27 mouse cellular contexts compared by ENCODE assay signal in genomic region chr1:174426180-174426986, GRCm38 (mm10). TPM values are rescaled to one million over a fixed set of nuclear protein-coding genes. Genes with fewer than 3 reads are reported as not detected.
DNase-seq lines count a peak whose midpoint lies in the region; ATAC-seq and TF ChIP-seq lines count a peak whose summit lies in the region.
"Had no signal": no experiment of that assay in that cellular context is flagged by ENCODE, and none has a peak within 500 bp of the region (broad histone marks: within the 10 kb centered on the region; RNA-seq: fewer than 3 reads in every experiment).

No protein-coding gene starts in this region.

- H3K36me3 ChIP-seq in hindbrain, embryonic 11.5 days (ENCODE audit: control insufficient read depth, insufficient read depth, low read length), result no peaks in the 10 kb centered on the region
- no peaks in the 10 kb centered on the region for H3K36me3 ChIP-seq in hindbrain, embryonic 13.5 days
- no peaks in the 10 kb centered on the region for H3K36me3 ChIP-seq in liver, embryonic 11.5 days (ENCODE audit: control insufficient read depth, insufficient read depth, low read length)
- no peaks in the 10 kb centered on the region for H3K36me3 ChIP-seq in liver, postnatal 0 days (replicated peaks; ENCODE audit: insufficient read depth, low read length)
- H3K36me3 ChIP-seq in intestine, postnatal 0 days (ENCODE audit: control insufficient read depth, insufficient read depth), result no peaks in the 10 kb centered on the region
- H3K36me3 ChIP-seq: lung, embryonic 15.5 days; midbrain, embryonic 12.5 days had no signal

- no peak overlapping the region for H3K9ac ChIP-seq in hindbrain, embryonic 11.5 days (ENCODE audit: low read depth, low read length)
- no peak overlapping the region for H3K9ac ChIP-seq in hindbrain, embryonic 13.5 days
- no peak overlapping the region for H3K9ac ChIP-seq in liver, embryonic 11.5 days (ENCODE audit: low read depth, low read length)
- H3K9ac ChIP-seq in liver, postnatal 0 days (replicated peaks), result no peak overlapping the region
- H3K9ac ChIP-seq in intestine, postnatal 0 days (ENCODE audit: low read depth, low read length), result no peak overlapping the region
- H3K9ac ChIP-seq: forebrain, postnatal 0 days; lung, embryonic 15.5 days; midbrain, embryonic 12.5 days had no signal

- 0 out of 2 replicates have a peak, but pooled peaks have one; percentile 11 for ATAC-seq in hindbrain, embryonic 11.5 days (ENCODE audit: low FRiP score)
- no peak for ATAC-seq in hindbrain, embryonic 13.5 days (ENCODE audit: low FRiP score)
- peak; percentile 84 for ATAC-seq in liver, embryonic 11.5 days (replicated peaks; ENCODE audit: low FRiP score)
- peak; percentile 73 for ATAC-seq in liver, postnatal 0 days
- ATAC-seq in intestine, postnatal 0 days, result no peak
- ATAC-seq: forebrain, postnatal 0 days; hindbrain, postnatal 0 days had no signal

- TF ChIP-seq CTCF in liver, postnatal 0 days (IDR thresholded peaks at IDR 0.05; ENCODE audit: low read depth), result no peak
- TF ChIP-seq CTCF in intestine, postnatal 0 days (IDR thresholded peaks at IDR 0.05; ENCODE audit: low read depth), result no peak

- WGBS in hindbrain, embryonic 11.5 days, result 58% methylated on average over 3 of the region's 3 CpGs
- WGBS in hindbrain, embryonic 13.5 days, result 62% methylated on average over 3 of the region's 3 CpGs
- 34% methylated on average over 3 of the region's 3 CpGs for WGBS in liver, embryonic 11.5 days
- 32% methylated on average over 3 of the region's 3 CpGs for WGBS in liver, postnatal 0 days (ENCODE audit: insufficient replicate concordance)
- 59% methylated on average over 3 of the region's 3 CpGs for WGBS in intestine, postnatal 0 days

- no peak for DNase-seq in hindbrain, embryonic 11.5 days (ENCODE audit: low spot score)
- peak; percentile 50 for DNase-seq in c-Kit-positive CD71-positive TER-119-negative erythroid progenitor cells, embryonic 14.5 days (ENCODE audit: low read depth)
- DNase-seq in liver, embryonic 11.5 days (ENCODE audit: low spot score), result no peak
- DNase-seq in liver, postnatal 0 days, result no peak
- DNase-seq in cerebellum, postnatal 25 days, result no peak
- no peak for DNase-seq in Muller cell, postnatal 12 days (ENCODE audit: inconsistent ontology term)
- DNase-seq: adrenal gland, postnatal 10 days; cerebellum, adult 8-10 months; forebrain, postnatal 0 days; kidney, adult 18-20 months; lung, postnatal 4 days; thymus, postnatal 14 days had no signal

- TF ChIP-seq EP300 in liver, postnatal 0 days (IDR thresholded peaks at IDR 0.05; ENCODE audit: low read depth), result peak; percentile 94

- no peak overlapping the region for H3K27ac ChIP-seq in hindbrain, embryonic 11.5 days (ENCODE audit: low read depth, low read length)
- no peak overlapping the region for H3K27ac ChIP-seq in hindbrain, embryonic 13.5 days
- no peak overlapping the region for H3K27ac ChIP-seq in liver, embryonic 11.5 days (ENCODE audit: low read depth, low read length)
- H3K27ac ChIP-seq in liver, postnatal 0 days (ENCODE audit: low read depth), result no peak overlapping the region
- H3K27ac ChIP-seq in intestine, postnatal 0 days (ENCODE audit: low read depth, low read length), result no peak overlapping the region
- H3K27ac ChIP-seq: hindbrain, postnatal 0 days; kidney, postnatal 0 days; left cerebral cortex, adult 2 months; lung, embryonic 15.5 days; midbrain, embryonic 12.5 days had no signal

- no peak overlapping the region for H3K4me2 ChIP-seq in hindbrain, embryonic 11.5 days (replicated peaks; ENCODE audit: low read depth, low read length)
- no peak overlapping the region for H3K4me2 ChIP-seq in hindbrain, embryonic 13.5 days
- no peak overlapping the region for H3K4me2 ChIP-seq in liver, embryonic 11.5 days
- no peak overlapping the region for H3K4me2 ChIP-seq in liver, postnatal 0 days (ENCODE audit: low read depth, low read length)
- H3K4me2 ChIP-seq in intestine, postnatal 0 days (replicated peaks; ENCODE audit: low read depth), result no peak overlapping the region
- H3K4me2 ChIP-seq: heart, embryonic 11.5 days; lung, embryonic 15.5 days; midbrain, embryonic 12.5 days had no signal

- H3K27me3 ChIP-seq in hindbrain, embryonic 11.5 days (ENCODE audit: control insufficient read depth, insufficient read depth, low read length), result no peaks in the 10 kb centered on the region
- no peaks in the 10 kb centered on the region for H3K27me3 ChIP-seq in hindbrain, embryonic 13.5 days
- no peaks in the 10 kb centered on the region for H3K27me3 ChIP-seq in liver, embryonic 11.5 days (replicated peaks; ENCODE audit: control insufficient read depth, insufficient read depth, low read length)
- no peaks in the 10 kb centered on the region for H3K27me3 ChIP-seq in liver, postnatal 0 days (ENCODE audit: insufficient read depth, low read length)
- no peaks in the 10 kb centered on the region; the same call in 1 of the 2 replicates for H3K27me3 ChIP-seq in intestine, postnatal 0 days (replicated peaks; ENCODE audit: control insufficient read depth, insufficient read depth, low read length)
- H3K27me3 ChIP-seq: lung, embryonic 15.5 days; midbrain, embryonic 12.5 days had no signal

- H3K9me3 ChIP-seq in hindbrain, embryonic 11.5 days (ENCODE audit: control insufficient read depth, low read length), result no peaks in the 10 kb centered on the region
- no peaks in the 10 kb centered on the region for H3K9me3 ChIP-seq in hindbrain, embryonic 13.5 days
- H3K9me3 ChIP-seq in liver, embryonic 11.5 days (ENCODE audit: control insufficient read depth, low read length), result no peaks in the 10 kb centered on the region
- H3K9me3 ChIP-seq in liver, postnatal 0 days (ENCODE audit: low read length), result no peaks in the 10 kb centered on the region
- no peaks in the 10 kb centered on the region for H3K9me3 ChIP-seq in intestine, postnatal 0 days (ENCODE audit: control insufficient read depth)
- H3K9me3 ChIP-seq: lung, embryonic 15.5 days; midbrain, embryonic 12.5 days had no signal

- H3K4me3 ChIP-seq in hindbrain, embryonic 11.5 days (ENCODE audit: low read depth, low read length), result no peak overlapping the region
- H3K4me3 ChIP-seq in hindbrain, embryonic 13.5 days, result no peak overlapping the region
- H3K4me3 ChIP-seq in liver, embryonic 11.5 days (ENCODE audit: low read depth, low read length), result no peak overlapping the region
- no peak overlapping the region for H3K4me3 ChIP-seq in liver, postnatal 0 days (ENCODE audit: low read depth, low read length)
- H3K4me3 ChIP-seq in intestine, postnatal 0 days (ENCODE audit: low read depth, low read length), result no peak overlapping the region
- H3K4me3 ChIP-seq: left cerebral cortex, adult 2 months; lung, embryonic 15.5 days; midbrain, embryonic 12.5 days had no signal

- no peaks in the 10 kb centered on the region for H3K4me1 ChIP-seq in hindbrain, embryonic 11.5 days (replicated peaks; ENCODE audit: control insufficient read depth, insufficient read depth, low read length)
- no peaks in the 10 kb centered on the region for H3K4me1 ChIP-seq in hindbrain, embryonic 13.5 days (replicated peaks)
- H3K4me1 ChIP-seq in liver, embryonic 11.5 days (replicated peaks; ENCODE audit: control insufficient read depth, insufficient read depth, low read length), result 0 out of 2 replicates have a peak, but pooled peaks cover 3% of the 10 kb centered on the region
- no peaks in the 10 kb centered on the region for H3K4me1 ChIP-seq in liver, postnatal 0 days (ENCODE audit: insufficient read depth)
- H3K4me1 ChIP-seq in intestine, postnatal 0 days (replicated peaks; ENCODE audit: control insufficient read depth, insufficient read depth, low read length), result no peaks in the 10 kb centered on the region
- H3K4me1 ChIP-seq: lung, embryonic 15.5 days; midbrain, embryonic 12.5 days had no signal

RNA-seq across cellular contexts. Expression of gene Olfr414, which starts 2.5 kb away (rescaled TPM):
- not detected in 2 replicates for polyA plus RNA-seq in hindbrain, embryonic 11.5 days (2014; fragmentation: Nextera tagmentation; extraction: Ambion mirVana)
- not detected in 2 replicates for polyA plus RNA-seq in hindbrain, embryonic 13.5 days (2015; fragmentation: Nextera tagmentation; extraction: Ambion mirVana)
- polyA plus RNA-seq in liver, embryonic 11.5 days (2014; fragmentation: Nextera tagmentation; extraction: Ambion mirVana), result not detected in 2 replicates
- not detected in 2 replicates for polyA plus RNA-seq in liver, postnatal 0 days (2015; fragmentation: Nextera tagmentation; extraction: Ambion mirVana)
- polyA plus RNA-seq in intestine, postnatal 0 days (2015; fragmentation: Nextera tagmentation; extraction: Ambion mirVana), result not detected in 2 replicates
- polyA plus RNA-seq: forebrain, embryonic 11.5 days; forebrain, postnatal 0 days; gonadal fat pad, adult 2 months; heart, embryonic 11.5 days; heart, postnatal 0 days; hindbrain, postnatal 0 days; kidney, postnatal 0 days; large intestine, adult 2 months; limb, embryonic 14.5 days; lung, embryonic 15.5 days; midbrain, embryonic 12.5 days; neural tube, embryonic 11.5 days; small intestine, adult 2 months had no signal

RNA-seq across cellular contexts. Expression of gene Olfr220, which starts 15.5 kb away (rescaled TPM):
- not detected in 2 replicates for polyA plus RNA-seq in hindbrain, embryonic 11.5 days (2014; fragmentation: Nextera tagmentation; extraction: Ambion mirVana)
- polyA plus RNA-seq in hindbrain, embryonic 13.5 days (2015; fragmentation: Nextera tagmentation; extraction: Ambion mirVana), result not detected in 2 replicates
- polyA plus RNA-seq in liver, embryonic 11.5 days (2014; fragmentation: Nextera tagmentation; extraction: Ambion mirVana), result not detected in 2 replicates
- not detected in 2 replicates for polyA plus RNA-seq in liver, postnatal 0 days (2015; fragmentation: Nextera tagmentation; extraction: Ambion mirVana)
- polyA plus RNA-seq in intestine, postnatal 0 days (2015; fragmentation: Nextera tagmentation; extraction: Ambion mirVana), result not detected in 2 replicates
- polyA plus RNA-seq: forebrain, embryonic 11.5 days; forebrain, postnatal 0 days; gonadal fat pad, adult 2 months; heart, embryonic 11.5 days; heart, postnatal 0 days; hindbrain, postnatal 0 days; kidney, postnatal 0 days; large intestine, adult 2 months; limb, embryonic 14.5 days; lung, embryonic 15.5 days; midbrain, embryonic 12.5 days; neural tube, embryonic 11.5 days; small intestine, adult 2 months had no signal

RNA-seq across cellular contexts. Expression of gene Olfr248, which starts 35.5 kb away (rescaled TPM):
- not detected in 2 replicates for polyA plus RNA-seq in hindbrain, embryonic 11.5 days (2014; fragmentation: Nextera tagmentation; extraction: Ambion mirVana)
- not detected in 2 replicates for polyA plus RNA-seq in hindbrain, embryonic 13.5 days (2015; fragmentation: Nextera tagmentation; extraction: Ambion mirVana)
- polyA plus RNA-seq in liver, embryonic 11.5 days (2014; fragmentation: Nextera tagmentation; extraction: Ambion mirVana), result not detected in 2 replicates
- not detected in 2 replicates for polyA plus RNA-seq in liver, postnatal 0 days (2015; fragmentation: Nextera tagmentation; extraction: Ambion mirVana)
- polyA plus RNA-seq in intestine, postnatal 0 days (2015; fragmentation: Nextera tagmentation; extraction: Ambion mirVana), result not detected in 2 replicates
- polyA plus RNA-seq: forebrain, embryonic 11.5 days; forebrain, postnatal 0 days; gonadal fat pad, adult 2 months; heart, embryonic 11.5 days; heart, postnatal 0 days; hindbrain, postnatal 0 days; kidney, postnatal 0 days; large intestine, adult 2 months; limb, embryonic 14.5 days; lung, embryonic 15.5 days; midbrain, embryonic 12.5 days; neural tube, embryonic 11.5 days; small intestine, adult 2 months had no signal

Comparison
In these comparisons a context has a peak if more than half of its experiments do, and no peak if none do; other contexts are left out.
1. ATAC-seq: peak in hindbrain, embryonic 11.5 days (single experiment), liver, embryonic 11.5 days (single experiment) and liver, postnatal 0 days (single experiment); none in hindbrain, embryonic 13.5 days (single experiment) and intestine, postnatal 0 days (single experiment).